Mouse (Mus musculus) lung, embryonic 14.5 days (tissue): Measurements from ENCODE around the gene Crybb1. TPM values are rescaled to one million over a fixed set of nuclear protein-coding genes. Genes with fewer than 3 reads are reported as not detected.

ENCODE experiments used
- ATAC-seq: fragments of 200-750 bp; cut with Nextera tagmentation; 2 replicates; pipeline ENCODE4 v1.8.0; 2017; ENCODE audit warnings: mild to moderate bottlenecking, moderate TSS enrichment, moderate library complexity; ENCODE audit not compliant: insufficient read depth
- DNase-seq: peaks from one replicate; pipeline ENCODE4 v3.0.0-alpha.2; 2015
- H3K27ac ChIP-seq: fragments of 300-500 bp; sonication (generic); 2 replicates; pipeline ENCODE4 v1.5.1; 2014; ENCODE audit warnings: low read depth, mild to moderate bottlenecking, moderate library complexity
- H3K27me3 ChIP-seq: fragments of 300-500 bp; sonication (generic); 2 replicates; pipeline ENCODE4 v1.6.1; 2014; ENCODE audit warnings: low read length, control low read depth; ENCODE audit not compliant: insufficient read depth
- H3K36me3 ChIP-seq: fragments of 300-500 bp; sonication (generic); 2 replicates; pipeline ENCODE4 v1.6.1; 2014; ENCODE audit warnings: control low read depth; ENCODE audit not compliant: insufficient read depth
- H3K4me1 ChIP-seq: fragments of 300-500 bp; sonication (generic); 2 replicates; pipeline ENCODE4 v1.6.1; 2014; ENCODE audit warnings: antibody characterized with exemption, control low read depth; ENCODE audit not compliant: insufficient read depth
- H3K4me2 ChIP-seq: fragments of 300-500 bp; sonication (generic); 2 replicates; pipeline ENCODE4 v1.6.1; 2014; ENCODE audit warnings: mild to moderate bottlenecking
- H3K4me3 ChIP-seq: fragments of 300-500 bp; sonication (generic); 2 replicates; pipeline ENCODE4 v1.5.1; 2014; ENCODE audit warnings: low read depth, low read length
- H3K9ac ChIP-seq: fragments of 300-500 bp; sonication (generic); 2 replicates; pipeline ENCODE4 v1.6.1; 2014
- H3K9me3 ChIP-seq: fragments of 300-500 bp; sonication (generic); 2 replicates; pipeline ENCODE4 v1.6.1; 2016; ENCODE audit warnings: low read depth, low read length, control low read depth
- CTCF ChIP-seq: IDR thresholded peaks from 2 replicates; pipeline ENCODE4 v1.5.1; 2016; ENCODE audit warnings: antibody characterized with exemption, low read depth
- WGBS: fragments of 180-500 bp; shearing (Covaris S2); extraction: QIAGEN DNeasy Blood & Tissue Kit; methylation state at CpG from one replicate; pipeline ENCODE4 v1.1.7; 2014; 5-methylcytosine and 5-hydroxymethylcytosine counted together
- polyA plus RNA-seq: library from polyadenylated mRNA; unstranded; fragments of >200 nt; fragmentation: Nextera tagmentation; extraction: Ambion mirVana; gene quantifications from 2 replicates; pipeline ENCODE4 v1.2.1, GENCODE M21; 2014

Gene Crybb1
- polyA plus RNA-seq, 1 experiment from 2014 or later, result 2.0 TPM

- DNase-seq (no peak), ATAC-seq (no peak)
- no peaks in the 10 kb centered on the region for H3K4me1 ChIP-seq
- H3K9ac ChIP-seq, result no peak overlapping the region
- no peak for TF ChIP-seq CTCF
- no peaks in the 10 kb centered on the region for H3K36me3 ChIP-seq
- no peak overlapping the region for H3K27ac ChIP-seq
- no peaks in the 10 kb centered on the region for H3K27me3 ChIP-seq
- H3K9me3 ChIP-seq, result no peaks in the 10 kb centered on the region
- no peak overlapping the region for H3K4me3 ChIP-seq
- 50% methylated on average over 5 of the region's 5 CpGs for WGBS
- no peak overlapping the region for H3K4me2 ChIP-seq
These were observed 12.6 kb upstream of the Crybb1 start for GRCm38 (mm10) chr5:112243041-112243440.

- Histone ChIP-seq H3K27ac (no peak overlapping the region), H3K36me3 (no peaks in the 10 kb centered on the region), H3K9me3 (no peaks in the 10 kb centered on the region), H3K27me3 (no peaks in the 10 kb centered on the region), H3K9ac (no peak overlapping the region), H3K4me2 (no peak overlapping the region), H3K4me3 (no peak overlapping the region), H3K4me1 (no peaks in the 10 kb centered on the region)
- TF ChIP-seq CTCF, result no peak
- DNase-seq (no peak), ATAC-seq (no peak)
- 45% methylated on average over 10 of the region's 10 CpGs for WGBS
These were observed 11.9 kb upstream of the Crybb1 start for GRCm38 (mm10) chr5:112243539-112244274.

- no peaks in the 10 kb centered on the region for H3K4me1 ChIP-seq
- no peak overlapping the region for H3K27ac ChIP-seq
- no peaks in the 10 kb centered on the region for H3K27me3 ChIP-seq
- no peak overlapping the region for H3K4me3 ChIP-seq
- TF ChIP-seq CTCF, result no peak
- DNase-seq (no peak), ATAC-seq (no peak)
- no peak overlapping the region for H3K9ac ChIP-seq
- H3K4me2 ChIP-seq, result no peak overlapping the region
- WGBS, result 66% methylated on average over 1 of the region's 1 CpGs
- H3K36me3 ChIP-seq, result no peaks in the 10 kb centered on the region
- H3K9me3 ChIP-seq, result no peaks in the 10 kb centered on the region
These were observed 11.4 kb upstream of the Crybb1 start for GRCm38 (mm10) chr5:112244275-112244562.

- DNase-seq (no peak), ATAC-seq (no peak)
- H3K27ac ChIP-seq, result no peak overlapping the region
- no peak overlapping the region for H3K9ac ChIP-seq
- 34% methylated on average over 8 of the region's 8 CpGs for WGBS
- H3K4me1 ChIP-seq, result no peaks in the 10 kb centered on the region
- no peaks in the 10 kb centered on the region for H3K9me3 ChIP-seq
- no peak for TF ChIP-seq CTCF
- H3K36me3 ChIP-seq, result no peaks in the 10 kb centered on the region
- no peak overlapping the region for H3K4me3 ChIP-seq
- H3K27me3 ChIP-seq, result no peaks in the 10 kb centered on the region
- no peak overlapping the region for H3K4me2 ChIP-seq
These were observed 10.6 kb upstream of the Crybb1 start for GRCm38 (mm10) chr5:112244890-112245615.

GRCm38 (mm10) chr5:112247399-112247798 lies 8.2 kb upstream of the Crybb1 start:
- Histone ChIP-seq H3K9ac (no peak overlapping the region), H3K36me3 (no peaks in the 10 kb centered on the region), H3K27me3 (no peaks in the 10 kb centered on the region), H3K4me2 (no peak overlapping the region), H3K4me1 (no peaks in the 10 kb centered on the region), H3K4me3 (no peak overlapping the region), H3K9me3 (no peaks in the 10 kb centered on the region), H3K27ac (no peak overlapping the region)
- no peak for ATAC-seq
- no peak for DNase-seq
- no peak for TF ChIP-seq CTCF
- WGBS, result 37% methylated on average over 8 of the region's 8 CpGs

GRCm38 (mm10) chr5:112249106-112249505 lies 6.5 kb upstream of the Crybb1 start:
- Histone ChIP-seq H3K9me3 (no peaks in the 10 kb centered on the region), H3K27me3 (no peaks in the 10 kb centered on the region), H3K36me3 (no peaks in the 10 kb centered on the region), H3K9ac (no peak overlapping the region), H3K4me1 (no peaks in the 10 kb centered on the region; the same call in 1 of the 2 replicates), H3K4me2 (no peak overlapping the region), H3K4me3 (no peak overlapping the region), H3K27ac (no peak overlapping the region)
- DNase-seq (no peak), ATAC-seq (no peak)
- 86% methylated on average over 11 of the region's 11 CpGs for WGBS
- no peak for TF ChIP-seq CTCF

- Histone ChIP-seq H3K36me3 (no peaks in the 10 kb centered on the region), H3K9ac (no peak within 1 kb of the TSS), H3K4me2 (no peak within 1 kb of the TSS), H3K9me3 (no peaks in the 10 kb centered on the region), H3K27ac (no peak within 1 kb of the TSS), H3K27me3 (no peaks in the 10 kb centered on the region), H3K4me3 (no peak within 1 kb of the TSS), H3K4me1 (no peaks in the 10 kb centered on the region; the same call in 1 of the 2 replicates)
- DNase-seq (no peak), ATAC-seq (no peak)
- TF ChIP-seq CTCF, result no peak
- 56% methylated on average over 2 of the region's 2 CpGs for WGBS
These were observed 3.2 kb upstream of the Crybb1 start, which contains the start of gene Cryba4 for GRCm38 (mm10) chr5:112252400-112252799. Cryba4 (minus strand) TSS chr5:112252518.
